Comparison of ENCODE assay signal across 8 mouse cellular contexts in the genomic region with DNA sequence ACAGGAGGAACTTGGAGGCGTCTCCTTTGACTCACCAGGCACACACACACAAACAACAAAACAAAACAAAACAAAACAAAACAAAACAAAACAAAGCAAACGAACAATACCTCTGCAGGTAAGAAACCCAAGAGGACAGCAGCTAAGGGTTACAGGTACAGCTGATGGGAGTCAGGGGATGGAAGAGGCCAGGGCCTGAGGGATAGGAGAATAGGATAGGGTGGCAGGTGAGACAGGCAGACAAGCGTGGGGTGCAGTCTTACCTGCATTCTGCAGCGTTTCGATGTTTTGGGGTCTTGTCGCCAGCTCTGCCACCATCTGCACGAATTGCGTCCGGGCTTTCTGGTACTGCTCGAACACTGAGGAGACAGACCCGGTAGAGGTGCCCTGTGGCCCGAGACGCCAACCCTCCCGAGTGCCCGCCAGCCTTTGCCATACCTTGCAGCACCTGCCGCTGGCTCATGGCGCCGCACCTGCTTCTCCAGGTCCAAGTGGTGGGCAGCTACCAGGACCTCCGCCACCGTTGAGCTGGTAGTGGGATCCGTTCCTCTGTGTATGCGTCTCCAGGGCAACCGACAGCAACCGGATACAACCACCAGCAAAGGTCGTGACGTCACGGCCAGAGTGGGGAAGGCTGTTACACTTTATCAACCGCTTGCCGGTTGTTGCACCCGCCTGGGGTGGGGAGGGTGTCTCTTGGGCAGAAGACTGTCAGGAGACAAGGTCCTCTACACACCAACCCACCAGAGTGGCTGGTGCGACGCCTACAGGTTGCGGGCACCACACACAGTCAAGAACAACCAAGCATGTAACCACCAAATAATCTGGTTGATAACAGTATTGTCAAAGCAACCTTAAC. TPM values are rescaled to one million over a fixed set of nuclear protein-coding genes. Genes with fewer than 3 reads are reported as not detected.
DNase-seq lines count a peak whose midpoint lies in the region; ATAC-seq and TF ChIP-seq lines count a peak whose summit lies in the region.

A gene (minus strand): TSS at position 700 of the 859 bp plus-strand sequence.

- no peak for TF ChIP-seq EP300 in stomach, postnatal 0 days (optimal IDR thresholded peaks at IDR 0.05)

- peak within 1 kb of the TSS; percentile 41; the same call in 1 of the 2 replicates for H3K9ac ChIP-seq in embryonic facial prominence, embryonic 14.5 days (ENCODE audit: low read depth, low read length)
- no peak within 1 kb of the TSS for H3K9ac ChIP-seq in liver, embryonic 16.5 days (ENCODE audit: low read depth, low read length)
- peak within 1 kb of the TSS; percentile 8; the same call in 1 of the 2 replicates for H3K9ac ChIP-seq in stomach, postnatal 0 days (ENCODE audit: low read length)

- peak; percentile 59 for TF ChIP-seq CTCF in stomach, postnatal 0 days (IDR thresholded peaks at IDR 0.05; ENCODE audit: low read depth)

- H3K9me3 ChIP-seq in embryonic facial prominence, embryonic 14.5 days (ENCODE audit: control insufficient read depth, low read length), result no peaks in the 10 kb centered on the region
- no peaks in the 10 kb centered on the region for H3K9me3 ChIP-seq in liver, embryonic 16.5 days (replicated peaks; ENCODE audit: control insufficient read depth, low read length)
- H3K9me3 ChIP-seq in stomach, postnatal 0 days (ENCODE audit: control insufficient read depth, low read length), result no peaks in the 10 kb centered on the region

- peak; percentile 17 for DNase-seq in ovary, adult 18-20 months (ENCODE audit: low spot score)
- no peak for DNase-seq in ovary, postnatal 10 days (ENCODE audit: low spot score)
- peak; percentile 68 for DNase-seq in embryonic facial prominence, embryonic 14.5 days (ENCODE audit: low spot score)
- DNase-seq in heart, postnatal 14 days, result peak; percentile 11 to 29
- peak; percentile 64 for DNase-seq in layer of hippocampus, adult 11-12 months (ENCODE audit: low spot score)
- DNase-seq in neural tube, embryonic 10.5 days (ENCODE audit: extremely low spot score, low spot score), result peak; percentile 63
- peak; percentile 66 for DNase-seq in stomach, postnatal 0 days (ENCODE audit: low spot score)

- 6% methylated on average over 33 of the region's 33 CpGs for WGBS in embryonic facial prominence, embryonic 14.5 days
- 4% methylated on average over 33 of the region's 33 CpGs for WGBS in liver, embryonic 16.5 days (ENCODE audit: insufficient replicate concordance)
- WGBS in stomach, postnatal 0 days, result 7% methylated on average over 33 of the region's 33 CpGs

- H3K4me1 ChIP-seq in embryonic facial prominence, embryonic 14.5 days (ENCODE audit: control insufficient read depth, insufficient read depth, low read length), result peaks cover 4% of the 10 kb centered on the region; the same call in 1 of the 2 replicates
- H3K4me1 ChIP-seq in liver, embryonic 16.5 days (ENCODE audit: control insufficient read depth, low read depth, low read length), result peaks cover 7% of the 10 kb centered on the region
- no peaks in the 10 kb centered on the region for H3K4me1 ChIP-seq in stomach, postnatal 0 days (replicated peaks; ENCODE audit: control insufficient read depth, insufficient read depth)

- no peak within 1 kb of the TSS for H3K27ac ChIP-seq in embryonic facial prominence, embryonic 14.5 days (replicated peaks; ENCODE audit: low read depth, low read length)
- H3K27ac ChIP-seq in liver, embryonic 16.5 days (ENCODE audit: low read length), result no peak within 1 kb of the TSS
- no peak within 1 kb of the TSS for H3K27ac ChIP-seq in stomach, postnatal 0 days (replicated peaks)

- peak within 1 kb of the TSS; percentile 37 for H3K4me3 ChIP-seq in embryonic facial prominence, embryonic 14.5 days (ENCODE audit: low read depth, low read length)
- H3K4me3 ChIP-seq in liver, embryonic 16.5 days (ENCODE audit: low read depth, low read length), result peak within 1 kb of the TSS; percentile 55
- H3K4me3 ChIP-seq in stomach, postnatal 0 days (ENCODE audit: low read depth, low read length), result peak within 1 kb of the TSS; percentile 33

- H3K36me3 ChIP-seq in embryonic facial prominence, embryonic 14.5 days (ENCODE audit: control insufficient read depth, insufficient read depth, low read length), result no peaks in the 10 kb centered on the region
- H3K36me3 ChIP-seq in liver, embryonic 16.5 days (ENCODE audit: control insufficient read depth, insufficient read depth), result no peaks in the 10 kb centered on the region
- no peaks in the 10 kb centered on the region for H3K36me3 ChIP-seq in stomach, postnatal 0 days (ENCODE audit: control insufficient read depth, insufficient read depth, low read length)

- H3K27me3 ChIP-seq in embryonic facial prominence, embryonic 14.5 days (replicated peaks; ENCODE audit: control insufficient read depth, insufficient read depth, low read length), result no peaks in the 10 kb centered on the region
- H3K27me3 ChIP-seq in liver, embryonic 16.5 days (ENCODE audit: control insufficient read depth, insufficient read depth, low read depth, low read length), result no peaks in the 10 kb centered on the region
- no peaks in the 10 kb centered on the region for H3K27me3 ChIP-seq in stomach, postnatal 0 days (ENCODE audit: control insufficient read depth, insufficient read depth, low read length)

- intact Hi-C loops in heart, postnatal 14 days (cut with DNase I), result no loop called here

- peak within 1 kb of the TSS; percentile 73 for H3K4me2 ChIP-seq in embryonic facial prominence, embryonic 14.5 days (ENCODE audit: low read depth, low read length)
- H3K4me2 ChIP-seq in liver, embryonic 16.5 days (ENCODE audit: low read depth, low read length), result peak within 1 kb of the TSS; percentile 81
- H3K4me2 ChIP-seq in stomach, postnatal 0 days (replicated peaks; ENCODE audit: low read depth), result peak within 1 kb of the TSS; percentile 79

- ATAC-seq in embryonic facial prominence, embryonic 14.5 days (ENCODE audit: low read depth), result peak; percentile 90
- ATAC-seq in liver, embryonic 16.5 days (ENCODE audit: low read depth), result peak; percentile 61
- ATAC-seq in stomach, postnatal 0 days (ENCODE audit: low FRiP score, low TSS enrichment), result peak; percentile 88

RNA-seq across cellular contexts. Expression of the gene that starts here (rescaled TPM):
- 2.1 and 6.5 TPM in 2 replicates for polyA plus RNA-seq in embryonic facial prominence, embryonic 14.5 days (2014; fragmentation: Nextera tagmentation; extraction: Ambion mirVana)
- under 1 TPM in 1 of 2 experiments, not detected in 1; 0.45 TPM for total RNA-seq in heart, postnatal 14 days (2021)
- not detected in 2 replicates for polyA plus RNA-seq in liver, embryonic 16.5 days (2015; fragmentation: Nextera tagmentation; extraction: Ambion mirVana)
- polyA plus RNA-seq in stomach, postnatal 0 days (2015; fragmentation: Nextera tagmentation; extraction: Ambion mirVana), result 0.17 and 0.45 TPM in 2 replicates

Comparison
In these comparisons a context has a peak if more than half of its experiments do, and no peak if none do; other contexts are left out.
1. Peak in DNase-seq in heart, postnatal 14 days; RNA of the gene not detected or under 1 TPM.
2. Peak in ATAC-seq, H3K4me3 ChIP-seq and H3K4me2 ChIP-seq in liver, embryonic 16.5 days; RNA of the gene not detected or under 1 TPM.
3. Peak in DNase-seq, ATAC-seq, H3K4me3 ChIP-seq, H3K9ac ChIP-seq and H3K4me2 ChIP-seq in stomach, postnatal 0 days; RNA of the gene not detected or under 1 TPM.